Mouse (Mus musculus) ZHBTc4 (cell line): Measurements from ENCODE around the gene Bcl7a.
A peak's percentile ranks its signal among the peaks of the same experiment; 100 is the strongest.

Source experiments
- DNase-seq: peaks from one replicate; pipeline ENCODE4 v3.0.0-alpha.2; 2011; ENCODE audit warnings: low read depth, low spot score

The Bcl7a gene

DNA sequence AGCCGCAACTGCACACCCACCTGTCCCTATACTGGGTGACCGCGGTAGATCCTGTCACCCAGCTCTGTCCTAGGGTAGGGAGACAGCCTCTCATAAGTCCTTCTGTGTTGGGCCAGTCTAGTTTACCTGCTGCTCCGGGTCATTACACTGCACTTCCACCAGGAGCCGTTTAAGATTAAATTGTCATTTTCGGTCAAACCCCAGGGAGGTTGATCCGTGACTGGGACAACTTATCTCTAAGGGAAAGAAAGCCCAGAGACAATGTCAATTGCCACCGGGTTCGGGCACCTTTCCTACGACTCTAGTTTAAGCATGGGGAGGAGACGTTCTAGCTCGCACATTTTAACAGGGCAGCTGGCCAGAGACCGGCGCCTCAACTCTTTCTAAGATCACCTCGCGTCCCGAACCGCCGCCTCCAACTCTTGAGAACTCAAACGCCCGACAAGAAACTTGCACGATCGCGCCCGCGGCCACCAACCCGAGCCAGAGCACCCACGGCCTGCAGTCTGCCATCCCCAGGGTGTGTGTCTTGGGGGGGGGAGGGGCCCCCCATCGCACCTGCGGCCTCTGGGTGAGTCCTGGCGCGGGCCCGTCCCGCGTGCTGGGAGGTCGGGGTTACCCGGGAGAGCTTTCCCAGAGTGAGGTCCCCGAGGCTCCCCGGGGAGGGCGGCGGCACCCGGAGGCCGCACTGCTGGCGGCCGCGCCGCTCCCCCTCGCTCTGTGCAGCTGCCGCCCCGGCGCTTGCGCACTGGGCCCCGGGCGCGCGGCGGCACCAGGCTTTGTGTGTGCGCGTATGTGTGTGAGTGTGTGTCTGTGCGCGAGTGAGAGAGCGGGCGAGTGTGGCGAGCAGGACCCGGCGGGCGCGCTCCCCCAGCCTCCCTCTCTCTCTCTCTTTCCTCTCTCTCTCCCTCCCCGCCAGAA, at the start of gene Bcl7a:
Bcl7a (plus strand) TSS at position 128 of the 921 bp plus-strand sequence.
- peak; percentile 93 for DNase-seq

DNA sequence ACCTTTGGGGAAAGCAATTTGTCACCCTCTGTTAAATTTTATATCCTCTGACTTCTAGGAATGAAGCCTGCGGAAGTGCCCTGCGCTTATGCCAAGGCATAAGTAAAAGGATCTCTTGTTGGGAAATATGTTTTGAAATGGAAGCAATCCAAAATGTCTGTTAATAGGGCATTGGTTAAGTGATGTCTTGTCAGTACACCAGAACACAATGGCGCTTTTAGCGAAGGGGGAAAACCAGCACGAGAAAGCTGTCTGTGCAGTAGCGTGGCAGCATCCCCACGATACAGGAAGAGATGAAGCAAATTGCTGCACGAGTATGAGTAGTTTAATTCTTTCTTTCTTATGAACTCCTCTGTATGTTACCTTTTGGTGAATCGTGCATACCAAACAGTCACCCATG, 49.0 kb upstream of the Bcl7a start:
- DNase-seq: no peak

DNA sequence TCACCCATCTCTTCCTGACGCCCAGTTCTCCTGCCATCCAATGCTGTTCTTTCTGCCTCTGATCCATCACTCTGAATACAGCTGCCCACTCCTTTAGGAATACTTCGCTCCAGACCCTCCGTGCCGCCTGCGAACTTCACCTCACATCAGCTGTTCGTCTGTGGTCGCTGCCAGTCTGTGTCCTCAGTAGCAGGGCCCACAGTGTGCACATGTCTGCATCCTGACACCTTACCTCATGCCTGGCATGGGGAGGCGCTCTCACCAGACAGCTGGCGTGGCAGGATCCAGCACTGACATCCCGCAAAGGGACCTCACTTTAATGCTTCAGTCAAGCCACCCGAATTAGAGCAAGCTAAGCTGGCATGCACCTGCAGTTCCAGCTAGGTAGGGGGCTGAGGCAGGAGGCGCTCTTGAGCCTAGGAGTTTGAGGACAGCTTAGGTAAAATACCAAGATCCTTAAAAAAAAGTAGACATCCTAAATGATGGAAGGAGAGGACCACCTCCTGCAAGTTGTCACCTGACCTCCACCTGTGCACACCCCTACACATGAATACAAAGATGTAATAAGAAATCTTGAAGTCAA, 47.3 kb upstream of the Bcl7a start:
- peak; percentile 78 for DNase-seq

DNA sequence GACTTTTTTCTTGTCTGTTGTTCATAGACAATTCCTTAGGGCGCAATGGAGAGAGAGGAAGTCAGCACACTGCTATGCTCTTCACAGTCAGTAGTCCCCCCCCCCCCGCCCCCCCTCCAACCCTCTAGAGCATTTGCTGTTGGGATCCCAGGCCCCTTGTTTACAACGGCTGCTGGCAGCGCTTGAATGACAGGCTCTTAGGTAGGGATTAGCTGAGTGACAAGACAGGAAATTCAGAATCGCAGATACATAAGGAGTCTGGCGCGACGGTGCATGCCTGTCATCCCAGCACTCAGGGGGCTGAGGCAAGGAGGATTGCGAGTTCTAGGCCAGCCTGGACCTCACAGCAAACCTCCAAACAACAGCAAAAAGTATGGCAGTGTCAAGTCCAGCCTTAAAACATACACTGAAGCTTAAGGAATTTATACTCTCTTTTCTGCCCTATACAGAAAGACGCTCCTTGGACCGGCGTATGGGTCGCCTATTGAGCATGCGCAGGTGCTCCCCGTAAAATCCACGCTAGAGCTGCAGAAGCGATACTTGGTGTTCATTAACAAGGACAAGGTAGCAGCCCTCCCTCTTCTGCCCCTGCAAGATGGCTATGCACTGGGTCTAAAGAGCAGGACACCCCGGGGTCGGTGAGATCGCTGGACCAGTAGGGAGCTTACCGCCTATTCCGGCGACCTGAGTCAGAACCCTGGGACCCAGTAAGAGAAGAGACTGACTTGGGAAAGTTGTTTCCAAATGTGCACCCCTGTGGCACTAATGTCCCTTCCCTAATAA, 46.5 kb upstream of the Bcl7a start:
- no peak for DNase-seq

DNA sequence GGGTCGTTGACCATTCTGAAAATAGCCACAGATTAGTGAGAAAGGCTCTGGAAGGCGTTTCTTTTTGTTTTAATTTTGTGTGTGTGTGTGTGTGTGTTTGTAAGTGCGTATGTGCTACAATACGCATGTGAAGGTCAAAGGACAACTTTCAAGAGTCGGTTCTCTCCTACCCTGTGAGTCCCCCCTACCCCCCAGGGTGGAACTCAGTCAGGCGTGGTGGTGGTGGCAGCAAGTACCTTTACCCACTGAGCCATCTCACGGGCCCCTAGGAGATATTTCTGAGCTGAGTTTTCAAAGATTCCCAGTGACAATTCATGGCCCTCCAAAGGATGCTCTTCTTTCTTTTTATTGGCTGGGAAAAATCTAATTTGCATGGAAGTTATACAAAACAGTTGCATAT, 45.8 kb upstream of the Bcl7a start:
- no peak for DNase-seq

DNA sequence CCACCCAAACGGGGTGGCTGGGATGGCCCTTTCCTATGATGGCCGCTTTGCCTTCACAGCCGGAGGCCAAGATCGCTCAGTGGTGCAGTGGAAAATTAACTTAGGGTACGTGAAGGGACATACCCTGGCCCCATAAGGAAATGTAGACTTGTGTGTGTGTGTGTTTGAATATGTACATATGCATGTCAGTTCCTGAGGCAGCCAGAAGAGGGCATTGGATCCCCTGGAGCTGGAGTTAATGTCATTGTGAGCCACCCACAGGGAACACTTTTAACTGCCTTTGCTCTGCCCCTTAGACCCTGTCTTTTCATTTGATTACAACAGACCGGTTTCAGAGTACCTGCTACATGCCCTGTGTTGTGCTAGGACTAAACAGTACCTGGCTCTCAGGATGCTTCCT, 45.1 kb upstream of the Bcl7a start:
- DNase-seq: peak; percentile 78

DNA sequence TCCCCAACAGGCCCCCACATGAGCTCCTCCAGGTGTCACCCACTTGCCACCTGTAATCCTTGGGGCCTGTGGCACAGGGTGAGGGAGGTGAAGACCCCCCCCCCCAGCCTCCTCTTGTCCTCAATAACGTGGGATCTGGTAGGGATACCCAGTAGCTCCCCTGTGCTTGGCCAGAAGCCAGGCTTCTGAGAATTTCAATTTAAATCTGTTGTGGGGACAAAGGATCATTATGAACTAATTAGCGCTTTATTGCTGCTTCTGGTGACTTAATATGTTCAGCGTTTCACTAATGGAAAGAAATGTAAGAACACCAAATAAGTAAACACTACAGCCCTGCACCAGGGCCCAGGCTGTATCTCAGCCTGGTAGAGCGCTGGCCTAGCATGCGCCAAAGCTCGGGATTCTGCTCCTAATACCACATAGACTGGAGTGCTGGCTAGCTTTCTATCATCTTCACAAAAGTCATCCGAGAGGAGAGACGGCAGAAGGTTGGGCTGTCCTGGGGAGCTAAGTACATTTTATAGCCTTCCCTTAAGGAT, 43.1 kb upstream of the Bcl7a start:
- DNase-seq: no peak

DNA sequence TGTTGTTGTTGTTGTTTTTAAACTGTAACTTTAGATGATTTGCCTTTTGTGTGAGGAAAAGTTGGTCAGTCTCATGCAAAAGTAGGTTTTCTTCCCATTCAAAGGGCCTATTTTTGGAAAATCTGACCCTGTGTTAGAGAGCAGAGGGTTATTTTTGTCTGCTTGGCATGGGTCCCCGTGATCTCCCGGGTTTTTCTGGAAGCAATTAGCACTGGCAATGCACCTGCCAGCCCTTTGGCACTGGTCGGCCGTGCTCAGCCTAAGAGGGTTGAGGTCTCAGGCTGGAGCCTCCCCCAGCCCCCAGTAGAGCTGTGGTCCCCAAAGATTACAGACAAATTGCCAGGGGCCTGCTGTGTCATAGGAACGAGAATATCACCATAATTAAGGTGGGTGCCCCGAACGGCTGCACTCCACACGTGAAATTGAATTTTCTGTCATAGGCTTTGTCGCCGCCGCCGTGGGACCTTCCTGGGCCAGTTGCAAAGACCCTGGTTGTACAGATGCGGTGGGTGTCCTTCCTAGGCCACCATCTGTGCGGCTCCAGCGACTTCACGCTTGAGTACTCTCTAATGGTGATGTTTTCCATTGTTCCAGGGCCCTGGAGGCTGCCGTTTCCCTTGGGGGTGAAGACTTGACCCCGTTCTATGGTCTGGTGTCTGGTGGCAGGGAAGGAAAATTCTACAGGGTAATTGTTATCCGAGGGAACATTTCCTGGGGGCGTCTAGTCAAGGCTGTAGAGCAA, 41.7 kb upstream of the Bcl7a start:
- DNase-seq: no peak

DNA sequence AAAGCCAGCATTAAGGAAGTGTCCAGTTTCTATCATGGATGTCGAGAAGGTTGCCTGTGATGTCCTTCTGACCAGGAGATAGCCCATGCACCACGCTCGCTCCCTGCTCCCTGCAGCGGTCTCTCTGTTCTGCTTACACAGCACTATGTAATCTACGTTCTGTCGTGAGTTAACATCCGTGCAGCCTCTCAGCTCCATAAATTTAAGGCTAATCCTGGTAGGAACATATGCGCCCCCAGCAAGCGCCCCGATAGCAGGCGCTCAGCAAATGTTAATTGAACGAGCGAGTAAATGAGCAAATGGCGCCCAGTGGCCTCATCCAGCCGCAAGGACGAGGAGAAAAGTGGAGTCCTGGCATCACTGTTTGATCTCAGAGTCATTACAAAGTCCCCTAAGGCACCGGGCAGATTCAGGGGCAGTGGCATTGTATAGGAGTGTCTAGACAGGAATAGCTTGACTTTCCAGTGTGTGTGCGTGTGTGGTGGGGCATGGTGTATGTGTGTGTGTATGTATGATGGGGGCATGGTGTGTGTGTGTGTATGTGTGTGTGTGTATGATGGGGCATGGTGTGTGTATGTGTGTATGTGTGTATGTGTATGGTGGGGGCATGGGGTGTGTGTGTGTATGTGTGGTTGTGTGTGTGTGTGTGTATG, 35.9 kb upstream of the Bcl7a start:
- no peak for DNase-seq

DNA sequence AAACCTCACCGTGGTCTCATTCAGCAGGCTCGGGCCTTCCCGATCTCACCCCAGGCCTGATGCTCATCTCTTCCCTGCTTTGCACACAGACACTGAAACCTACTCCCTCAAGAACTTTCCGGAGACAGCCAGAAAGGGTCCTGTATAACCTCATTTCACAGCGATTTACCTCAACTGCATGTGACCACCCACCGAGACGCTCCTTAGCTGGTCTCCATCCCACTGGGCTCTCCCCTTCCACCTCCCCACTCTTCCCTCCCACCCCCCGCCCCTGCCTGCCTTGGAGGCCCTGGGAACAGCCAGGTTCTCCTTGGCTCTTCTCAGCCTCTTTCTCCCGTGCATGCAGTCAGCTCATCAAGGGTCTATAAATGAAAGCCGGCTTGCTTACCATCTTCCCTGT, 33.8 kb upstream of the Bcl7a start:
- no peak for DNase-seq

DNA sequence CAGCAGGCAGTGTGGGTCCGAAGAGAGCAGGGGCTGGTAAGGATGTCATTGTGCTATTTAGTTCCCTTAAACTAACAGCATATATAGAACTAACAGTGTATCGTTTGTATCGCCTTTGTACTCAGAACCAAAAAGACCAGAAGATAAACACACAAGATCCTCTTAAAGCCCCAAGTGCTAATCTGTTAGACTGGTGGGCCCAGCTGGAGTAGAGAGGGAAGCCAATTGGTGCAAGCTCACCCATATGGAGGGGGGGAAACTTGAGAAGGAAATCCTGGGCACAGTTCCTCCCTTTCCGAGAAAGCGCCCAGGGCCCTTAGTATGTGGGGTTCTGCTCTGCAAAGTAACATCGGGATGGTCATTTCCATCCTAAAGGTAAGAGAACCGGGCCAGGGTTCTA, 33.4 kb upstream of the Bcl7a start:
- no peak for DNase-seq

DNA sequence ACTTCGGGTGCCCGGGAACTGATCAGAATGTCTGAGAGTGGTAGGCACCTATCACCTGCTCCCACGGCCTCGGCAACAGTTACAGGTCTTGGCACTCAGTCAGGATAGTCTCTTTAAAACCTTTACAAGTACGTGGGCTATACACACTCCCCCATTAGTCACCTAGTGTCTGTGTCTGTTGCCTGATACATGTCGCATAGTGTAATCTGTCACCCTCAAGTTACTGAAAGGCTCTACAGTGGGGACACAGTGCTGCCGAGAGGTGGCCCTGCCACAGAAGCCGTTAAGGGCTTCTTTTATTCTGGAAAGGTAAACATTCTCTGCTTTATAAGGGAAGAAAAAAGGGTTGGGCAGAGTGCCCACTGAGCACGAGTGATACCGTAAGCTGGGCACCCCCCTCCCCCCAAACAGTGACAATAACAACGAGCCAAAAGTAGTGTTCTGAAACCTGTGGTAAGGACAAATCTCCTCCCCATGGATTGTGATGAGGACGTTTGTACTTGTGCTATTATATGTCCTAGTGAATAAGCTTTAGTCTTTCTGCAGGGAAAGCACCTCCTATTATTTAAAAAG, 30.5 kb upstream of the Bcl7a start:
- no peak for DNase-seq

DNA sequence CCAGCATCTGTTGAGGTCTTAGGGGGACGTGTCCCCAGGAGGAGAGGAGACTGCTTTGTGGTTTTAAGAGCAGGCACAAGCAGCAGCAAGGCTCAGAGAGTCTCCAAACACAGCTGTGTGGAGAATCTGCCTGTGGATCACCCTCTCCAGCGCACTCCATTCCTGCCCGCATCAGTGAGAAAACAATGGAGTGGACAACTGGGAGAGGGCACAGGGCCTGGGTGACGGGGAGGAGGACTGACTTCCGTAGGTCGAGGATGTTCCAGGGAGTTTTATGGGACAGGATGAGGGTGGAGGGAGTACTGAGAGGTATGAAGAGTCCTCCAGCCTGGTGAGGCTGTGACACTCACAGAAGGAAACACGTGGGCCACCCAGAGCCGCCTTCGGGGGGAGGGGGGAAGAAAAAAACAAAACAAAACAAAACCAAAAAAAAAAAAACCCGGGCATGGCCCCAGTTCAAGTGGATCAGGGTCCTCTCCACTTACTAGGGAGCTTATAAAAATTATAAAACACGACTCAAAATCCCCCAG, 29.7 kb upstream of the Bcl7a start:
- DNase-seq: no peak

DNA sequence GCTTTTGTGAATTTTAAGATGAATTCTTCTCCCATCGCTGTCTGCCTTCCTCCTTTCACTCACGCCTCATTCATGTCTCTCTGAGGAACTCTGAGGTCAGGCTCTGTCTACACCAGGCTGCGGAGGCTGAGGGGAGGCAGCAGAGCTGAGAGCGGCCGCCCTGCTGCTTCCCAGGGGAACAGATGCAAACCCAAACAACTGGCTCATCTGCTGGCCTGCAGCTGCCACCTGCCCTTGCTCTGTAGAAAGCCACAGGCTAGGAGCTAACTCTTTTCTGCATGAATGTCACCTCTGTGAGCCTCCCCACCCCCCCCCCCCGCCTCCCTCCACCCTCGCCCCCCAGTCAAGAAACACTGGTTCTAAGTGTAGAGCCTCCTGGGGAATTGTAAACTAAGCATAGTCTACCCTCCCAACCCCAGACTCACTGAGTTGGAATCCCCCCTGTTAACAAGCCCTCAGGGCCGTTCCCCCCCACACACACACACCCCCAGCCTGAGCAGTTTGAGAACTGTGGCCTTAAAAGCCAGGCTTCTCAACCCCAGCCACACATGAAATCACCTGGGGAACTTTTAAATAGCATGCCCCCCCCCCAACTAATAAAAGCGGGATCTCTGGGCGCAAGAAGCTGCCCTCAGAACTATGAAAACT, 28.3 kb upstream of the Bcl7a start:
- no peak for DNase-seq

DNA sequence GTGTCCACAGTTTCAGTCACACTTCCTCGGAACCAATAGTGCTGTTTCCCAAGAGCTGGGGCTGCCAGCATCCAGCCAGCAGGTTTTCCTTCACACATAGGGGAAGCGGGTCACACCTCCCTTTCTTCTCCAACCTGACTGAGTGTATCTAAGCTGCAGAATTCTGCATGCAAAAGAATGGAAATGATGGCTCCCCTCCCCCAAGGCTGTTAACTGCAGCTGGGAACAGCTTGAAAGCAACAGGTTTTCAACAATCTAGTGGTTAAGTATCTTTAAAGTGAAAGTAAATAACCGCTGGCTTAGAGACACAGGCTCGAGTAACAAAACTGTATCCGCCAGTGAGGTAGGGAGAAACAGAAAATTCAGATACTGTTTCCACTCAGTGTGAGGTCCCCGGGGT, 25.6 kb upstream of the Bcl7a start:
- DNase-seq: peak; percentile 49

DNA sequence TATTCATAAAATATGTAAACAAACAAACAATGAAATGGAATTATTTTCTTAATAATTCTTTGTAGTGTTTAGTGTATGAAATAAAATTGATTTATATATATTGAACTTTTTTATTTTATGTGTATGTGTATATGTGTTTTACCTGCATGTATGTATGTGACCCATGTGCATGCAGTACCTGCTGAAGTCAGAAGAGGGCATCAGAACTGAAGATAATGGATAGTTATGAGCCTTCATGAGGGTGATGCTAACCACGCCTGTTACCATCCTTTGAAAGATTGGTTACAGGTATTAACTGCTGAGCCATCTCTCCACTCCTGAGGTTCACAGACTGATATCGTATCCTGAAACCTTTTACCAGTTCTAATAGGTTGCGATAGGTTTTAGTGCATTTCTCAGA, 23.5 kb upstream of the Bcl7a start:
- DNase-seq: peak; percentile 58

DNA sequence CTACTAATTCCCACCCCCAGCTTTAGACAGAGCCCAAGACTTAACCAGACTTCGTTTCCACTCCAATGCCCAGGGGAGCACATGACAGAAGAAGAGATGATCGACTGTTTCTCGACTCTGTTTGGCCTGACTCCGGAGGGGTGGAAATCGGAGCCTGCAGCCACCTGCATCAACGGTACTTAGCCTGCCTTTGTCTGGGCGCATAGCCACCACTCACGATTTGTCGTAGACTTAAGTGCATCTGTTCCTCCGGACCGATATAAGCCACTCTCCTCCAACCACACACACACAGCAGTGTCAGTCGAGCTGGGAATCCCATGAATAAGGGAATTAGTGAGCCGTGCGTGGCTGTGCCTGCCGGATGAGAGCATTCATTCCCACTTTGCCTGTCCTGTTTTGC, 19.4 kb upstream of the Bcl7a start:
- peak; percentile 64 for DNase-seq

DNA sequence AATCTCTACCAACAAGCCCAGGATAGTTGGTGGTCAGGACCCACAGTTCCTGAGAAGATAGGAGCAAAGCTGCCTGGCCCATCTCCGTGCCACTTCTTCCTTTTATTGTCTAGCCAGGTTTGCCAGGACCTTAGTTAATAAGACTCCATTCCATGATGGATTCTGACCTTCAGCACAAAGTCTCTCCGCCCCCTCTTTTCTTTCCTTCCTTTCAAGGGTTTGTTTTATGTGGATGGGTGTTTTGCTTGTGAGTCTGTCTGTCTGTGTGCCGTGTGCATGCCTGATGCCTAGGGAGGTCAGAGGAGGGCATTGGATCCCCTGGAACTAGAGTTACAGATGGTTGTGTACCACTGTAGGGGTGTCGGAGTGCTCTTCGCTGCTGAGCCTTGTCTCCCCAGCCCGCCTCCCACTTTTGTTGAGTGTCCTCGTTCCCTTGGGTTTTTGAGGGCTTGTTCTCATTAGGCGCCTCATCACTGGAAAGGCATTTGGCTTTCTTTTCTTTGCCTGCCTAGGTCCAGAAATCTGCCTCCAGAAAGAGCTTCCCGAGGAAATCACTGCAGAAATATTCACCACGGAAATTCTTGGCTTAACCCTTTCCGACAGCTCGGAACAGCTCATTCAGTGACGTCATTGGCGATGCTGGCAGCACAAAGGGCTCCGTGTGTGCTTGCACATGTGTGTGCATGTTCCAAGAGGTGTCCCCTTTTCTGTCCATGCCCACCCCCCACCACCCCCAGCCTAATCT, 17.5 kb upstream of the Bcl7a start:
- DNase-seq: no peak

DNA sequence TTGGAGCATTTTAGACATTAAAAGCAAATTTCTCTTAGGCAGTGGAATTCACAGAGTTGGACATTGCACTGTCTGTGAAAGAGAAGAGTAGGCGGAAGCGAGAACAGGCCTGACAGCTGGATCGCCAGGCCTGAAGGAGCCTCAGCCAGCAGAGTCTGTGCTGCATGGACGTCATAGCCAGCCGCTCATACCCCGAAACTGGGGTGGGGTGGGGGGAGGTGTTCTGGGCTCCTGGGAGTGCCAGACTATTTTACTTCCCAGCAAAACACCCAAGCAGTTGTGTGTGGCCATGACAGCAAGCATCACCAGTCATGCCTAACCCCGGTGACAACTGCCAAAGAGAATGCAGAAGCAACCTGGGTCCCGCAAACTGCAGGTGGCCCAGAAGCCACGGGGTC, 16.9 kb upstream of the Bcl7a start:
- DNase-seq: no peak
